Mouse (Mus musculus): Measurements from ENCODE around the gene Ttc7b.

Gene Ttc7b

DNA sequence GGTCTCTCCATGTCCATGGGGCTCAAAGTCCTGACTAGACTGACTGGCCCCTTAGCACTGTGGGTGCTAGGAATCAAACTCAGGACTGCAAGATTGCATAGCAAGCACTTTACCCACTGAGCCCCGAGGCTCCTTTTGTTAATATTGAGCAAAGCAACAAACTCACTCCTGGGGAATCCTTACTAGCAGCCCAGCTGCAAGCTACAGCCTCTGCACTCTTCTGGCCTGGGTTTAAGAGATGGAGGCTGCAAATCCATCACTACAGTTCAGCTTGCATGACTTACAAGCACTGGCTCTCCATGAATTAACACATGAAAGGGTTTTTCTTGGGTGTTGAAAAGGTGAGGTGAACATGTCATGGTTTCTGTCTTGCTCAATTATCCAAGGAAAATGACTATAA is 142.8 kb downstream of the Ttc7b start:
- DNase-seq, result no peak

DNA sequence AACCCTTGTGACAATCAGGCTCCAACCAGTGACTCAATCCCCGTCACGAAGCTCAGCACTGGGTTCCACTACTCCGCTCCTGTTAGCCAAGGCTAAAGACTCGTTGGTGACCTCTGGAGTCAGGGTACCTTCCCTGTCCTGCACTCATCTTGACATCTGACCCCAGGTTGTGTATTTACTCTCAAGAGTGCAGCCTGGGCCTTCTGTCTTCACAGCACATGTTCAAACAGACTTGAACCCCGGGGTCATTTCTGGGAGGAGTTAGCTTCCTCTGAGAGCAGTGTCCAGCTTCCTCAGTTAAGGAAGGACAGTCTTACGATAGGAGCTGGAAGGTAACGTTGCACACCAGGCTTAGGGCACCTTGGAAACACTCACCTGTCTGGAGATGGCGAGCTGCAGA is 144.8 kb downstream of the Ttc7b start:
- DNase-seq, result no peak

DNA sequence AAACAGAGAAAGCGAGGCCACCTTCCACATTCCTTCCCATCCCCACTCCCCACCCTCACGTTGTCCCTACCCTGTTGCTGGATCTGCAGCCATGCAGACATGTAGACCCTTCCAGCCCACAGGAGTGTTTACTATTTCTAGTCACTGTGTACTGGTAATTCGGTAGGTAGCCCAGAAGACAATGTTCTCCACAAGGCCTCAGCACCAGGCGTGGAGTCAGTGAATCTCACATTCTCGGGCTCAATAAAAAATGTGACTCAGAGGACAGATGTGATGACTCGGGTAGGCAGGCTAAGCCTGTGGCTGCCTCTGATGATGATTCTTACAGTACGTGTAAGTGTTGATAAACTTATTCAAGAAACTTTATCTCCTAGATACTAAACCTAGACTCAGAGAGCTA is 147.8 kb downstream of the Ttc7b start:
- no peak for DNase-seq

DNA sequence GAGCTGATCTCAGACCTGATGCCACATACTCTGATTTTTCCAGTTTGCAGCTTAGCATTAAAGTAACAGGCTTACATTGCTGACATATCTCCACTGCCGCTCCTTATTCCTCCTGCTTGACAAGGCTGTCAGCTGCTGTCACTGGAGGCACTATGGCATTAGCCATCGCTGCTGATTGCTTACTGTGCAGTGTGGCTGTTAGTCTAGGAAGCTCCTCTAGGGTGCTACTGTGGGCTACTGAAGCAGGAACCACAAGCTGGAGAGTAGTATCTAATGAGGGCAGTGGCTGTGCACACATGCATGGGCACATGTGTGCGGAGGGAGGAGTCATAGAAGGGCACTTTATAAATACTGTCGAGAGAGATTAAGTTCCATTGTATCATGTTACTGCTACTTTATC is 148.6 kb downstream of the Ttc7b start:
- DNase-seq, result no peak

DNA sequence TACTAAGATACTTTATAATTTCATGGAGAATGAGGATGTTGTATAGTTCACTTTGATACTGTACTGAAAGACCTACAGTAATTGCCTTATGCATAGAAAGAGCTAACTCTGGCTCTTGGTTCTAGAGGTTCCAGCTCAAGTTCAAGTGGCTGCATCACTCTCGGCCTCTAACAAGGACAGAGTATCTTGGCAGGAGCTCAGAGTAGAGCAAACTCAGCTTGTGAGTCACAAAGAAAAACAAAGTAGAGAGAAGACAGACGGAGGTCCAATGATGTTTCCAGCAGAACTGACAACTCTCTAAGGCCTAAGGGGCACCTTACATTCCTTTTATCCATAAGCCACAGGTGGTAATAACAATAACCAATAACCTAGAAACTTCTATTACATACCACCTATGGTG is 150.8 kb downstream of the Ttc7b start:
- no peak for DNase-seq

DNA sequence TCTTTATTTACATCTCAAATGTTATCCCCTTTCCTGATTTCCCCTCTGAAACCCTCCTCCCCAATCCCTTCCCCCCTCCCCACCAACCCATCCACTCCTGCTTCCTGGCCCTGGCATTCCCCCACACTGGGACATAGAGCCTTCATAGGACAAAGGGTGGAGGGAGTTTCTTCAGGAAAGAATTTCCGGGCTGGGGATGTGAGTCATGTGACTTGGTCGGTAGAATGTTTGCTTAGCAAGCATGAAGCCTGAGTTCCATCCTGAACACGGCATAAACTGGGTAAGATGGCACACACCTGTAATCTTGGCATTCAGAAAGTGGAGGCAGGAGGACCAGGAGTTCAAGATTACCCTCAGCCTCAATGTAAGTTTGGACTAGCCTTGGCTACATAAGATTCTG is 151.4 kb downstream of the Ttc7b start:
- DNase-seq, result no peak

DNA sequence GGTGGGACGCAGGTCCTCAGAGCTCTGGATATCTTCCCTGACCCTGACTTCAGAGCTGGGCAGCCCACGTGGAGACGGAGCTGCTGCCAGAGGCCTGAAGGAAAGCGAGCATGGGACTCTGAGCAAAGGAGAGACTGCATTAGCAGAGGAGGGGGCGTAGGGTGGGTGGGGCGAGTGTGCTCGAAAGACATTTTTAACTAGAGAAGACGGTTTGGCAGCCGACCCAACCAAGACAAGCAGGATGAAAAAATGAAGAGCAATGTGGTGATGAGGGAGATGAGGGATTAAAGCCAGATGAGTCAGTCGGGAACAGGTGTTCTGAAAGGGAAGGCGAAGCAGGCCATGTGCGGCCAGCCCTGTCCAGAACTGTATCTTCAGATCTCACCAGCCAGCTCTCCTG is 159.3 kb downstream of the Ttc7b start:
- DNase-seq, result no peak

DNA sequence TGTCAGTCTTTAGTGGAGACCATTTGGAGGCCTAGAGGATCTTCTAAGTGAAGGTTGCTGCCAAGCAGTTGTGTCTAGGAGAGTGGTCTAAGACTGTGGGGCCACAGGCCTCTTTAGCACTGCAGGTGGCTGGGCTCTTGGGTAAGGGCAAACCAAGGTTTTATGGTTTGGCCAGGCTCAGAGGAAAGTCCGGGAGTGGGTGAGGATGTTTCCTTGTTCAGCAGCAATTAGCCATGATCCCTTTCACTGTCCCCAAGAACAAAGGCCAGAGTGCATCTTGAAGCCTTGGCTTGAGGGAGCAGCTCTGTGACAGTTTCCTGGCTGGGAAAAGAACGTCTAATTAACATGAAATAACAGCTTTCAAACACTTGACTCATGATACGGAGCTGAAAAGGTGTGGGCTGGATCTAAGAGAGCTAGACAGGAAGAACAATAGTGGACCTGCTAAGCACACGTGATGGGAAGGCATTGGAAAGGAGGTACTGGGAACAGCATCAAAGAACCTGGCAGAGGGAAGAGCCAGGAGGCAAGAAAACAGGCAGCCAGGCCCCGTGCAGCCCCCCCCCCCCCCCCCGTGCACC is 162.5 kb downstream of the Ttc7b start:
- DNase-seq, result no peak

DNA sequence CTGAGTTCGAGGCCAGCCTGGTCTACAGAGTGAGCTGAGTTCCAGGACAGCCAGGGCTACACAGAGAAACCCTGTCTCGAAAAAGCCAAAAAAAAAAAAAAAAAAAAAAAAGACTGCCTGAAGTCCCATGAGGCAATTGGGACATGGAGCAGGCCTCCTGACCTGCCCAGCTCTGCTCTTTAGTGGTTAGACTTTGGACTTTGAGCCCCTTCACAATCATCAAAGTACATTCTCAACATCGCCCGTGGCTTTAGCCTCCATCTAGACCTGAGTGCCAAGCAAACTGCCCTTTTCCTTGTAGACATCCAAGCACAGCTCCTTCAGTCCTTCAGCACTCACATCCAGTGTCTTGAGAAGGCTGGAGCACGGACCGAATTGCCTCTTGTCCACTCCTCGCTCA is 164.2 kb downstream of the Ttc7b start:
- no peak for DNase-seq

DNA sequence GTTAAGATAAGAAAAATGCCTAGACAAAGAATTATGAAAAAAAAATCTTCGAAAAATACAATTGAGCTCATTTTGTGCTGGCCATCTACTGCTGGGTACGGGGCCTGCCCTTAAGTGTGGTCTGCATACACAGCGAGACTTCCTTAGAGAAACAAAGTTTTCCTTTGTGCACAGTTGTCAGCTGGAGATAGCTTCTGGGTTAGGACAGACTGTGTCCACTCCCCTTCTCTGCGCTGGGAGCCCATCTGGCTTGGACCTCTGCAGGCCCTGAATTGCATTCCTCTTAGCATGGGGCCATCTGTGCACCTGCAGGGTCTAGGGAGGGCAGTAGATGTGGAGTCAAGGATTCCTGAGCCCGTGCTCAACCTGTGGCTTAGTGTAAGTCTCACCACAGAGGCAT is 165.1 kb downstream of the Ttc7b start:
- no peak for DNase-seq

DNA sequence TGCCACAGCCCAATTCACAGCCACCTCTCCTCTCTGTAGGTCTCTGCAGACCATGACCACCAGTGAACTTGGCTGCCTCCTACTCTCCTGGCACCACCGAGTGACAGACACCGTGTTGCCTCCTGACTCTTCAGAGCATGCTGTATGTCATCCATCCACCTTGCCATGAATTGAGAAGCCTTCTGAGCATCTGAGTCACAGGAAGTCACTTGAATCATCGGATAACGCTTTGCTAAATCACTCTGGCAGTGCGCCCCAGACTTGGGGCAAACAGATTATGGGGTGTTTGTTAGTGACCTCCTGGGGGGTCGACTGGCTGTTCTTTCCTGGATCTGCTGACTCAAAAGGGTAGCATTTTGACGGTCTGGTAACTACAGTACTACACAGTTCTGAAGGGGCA is 166.7 kb downstream of the Ttc7b start:
- no peak for DNase-seq

DNA sequence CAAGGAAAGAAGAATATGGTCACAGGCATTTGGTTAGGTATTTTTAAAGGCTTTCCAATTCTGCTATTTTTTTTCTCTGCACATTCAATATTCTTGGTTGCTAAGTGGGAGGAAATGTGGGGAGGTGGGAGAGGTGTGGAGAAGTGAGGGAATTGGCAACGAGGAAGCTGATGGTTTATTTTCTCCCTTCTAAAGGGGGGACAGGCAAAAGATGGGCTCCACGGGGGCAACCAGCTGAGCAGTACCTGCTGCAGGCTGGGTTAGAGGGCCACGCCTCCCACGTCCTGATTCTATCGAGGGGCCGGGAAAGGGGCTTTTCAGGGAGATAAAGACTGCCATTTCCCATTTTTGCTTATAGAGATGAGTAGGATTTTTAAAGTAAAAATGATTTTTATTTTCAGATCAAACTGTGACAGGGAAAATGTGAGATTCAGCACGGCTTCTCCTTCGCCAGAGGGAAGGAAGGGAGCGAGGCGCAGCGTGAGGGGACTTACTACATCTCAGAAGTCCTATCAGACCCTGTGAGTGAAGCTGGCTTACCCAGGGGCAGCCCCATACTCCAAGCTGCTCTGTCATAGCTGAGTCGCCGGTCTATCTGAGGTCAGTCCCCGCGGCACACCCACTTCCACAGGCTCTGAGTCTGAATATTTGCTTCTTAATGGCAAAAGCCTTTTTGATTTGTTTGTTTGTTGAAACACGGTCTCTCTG is 167.4 kb downstream of the Ttc7b start:
- no peak for DNase-seq

DNA sequence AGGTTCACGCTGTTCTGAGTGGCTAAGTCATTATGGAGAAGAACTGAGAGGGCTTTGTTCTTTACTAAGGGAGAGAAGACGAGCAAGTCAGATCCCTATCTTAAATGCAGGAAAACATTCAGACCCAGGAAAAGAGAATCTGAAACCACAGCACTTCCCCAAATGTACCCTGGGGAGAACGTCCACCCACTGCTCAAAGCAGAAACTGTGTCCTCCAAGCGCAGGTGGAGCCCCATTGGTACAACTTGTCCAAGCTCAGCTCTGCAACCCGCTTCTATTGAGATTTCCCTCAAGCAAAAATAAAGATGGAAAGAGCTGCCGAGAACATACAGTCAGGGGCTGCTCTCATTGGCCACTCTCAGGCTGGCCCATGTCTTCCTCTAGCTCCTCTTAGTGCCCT is 168.5 kb downstream of the Ttc7b start:
- no peak for DNase-seq

DNA sequence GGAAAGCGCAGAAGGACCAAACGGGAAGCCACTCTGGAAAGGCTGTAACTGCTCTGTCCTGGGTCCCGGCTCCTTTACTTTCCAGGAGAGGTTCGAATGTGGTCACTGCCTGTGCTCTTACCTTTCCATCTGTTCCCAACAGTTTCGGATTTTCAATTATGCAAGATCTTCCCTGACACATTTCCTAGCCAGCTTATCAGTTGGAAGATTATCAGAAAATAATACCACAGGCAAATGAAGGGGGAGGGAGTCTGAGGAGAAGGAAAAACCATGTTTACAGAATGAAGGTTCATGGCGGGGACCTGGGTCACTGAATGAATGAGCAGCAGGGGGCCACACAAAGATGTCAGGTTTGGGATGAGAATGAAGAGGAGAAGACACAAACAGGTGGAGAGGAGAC is 177.1 kb downstream of the Ttc7b start:
- no peak for DNase-seq

DNA sequence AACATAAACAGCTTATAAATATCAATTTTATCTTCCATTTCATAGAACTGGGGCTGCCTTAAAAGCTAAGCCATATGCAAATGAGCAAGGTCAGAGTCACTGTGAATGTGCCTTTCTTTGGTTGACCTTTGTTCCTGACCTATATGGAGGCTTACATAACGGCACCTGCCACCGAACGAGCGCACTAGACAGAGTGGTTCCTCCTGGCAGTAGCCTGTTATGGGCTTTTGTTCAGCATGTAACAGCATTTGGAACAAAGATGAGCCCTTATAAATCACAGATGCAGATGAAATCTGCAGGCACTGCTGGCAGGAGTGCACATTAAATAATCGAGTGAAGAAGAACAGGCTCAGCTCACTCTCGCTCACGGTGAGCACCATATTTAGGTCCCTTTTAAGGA is 179.0 kb downstream of the Ttc7b start:
- DNase-seq, result no peak

DNA sequence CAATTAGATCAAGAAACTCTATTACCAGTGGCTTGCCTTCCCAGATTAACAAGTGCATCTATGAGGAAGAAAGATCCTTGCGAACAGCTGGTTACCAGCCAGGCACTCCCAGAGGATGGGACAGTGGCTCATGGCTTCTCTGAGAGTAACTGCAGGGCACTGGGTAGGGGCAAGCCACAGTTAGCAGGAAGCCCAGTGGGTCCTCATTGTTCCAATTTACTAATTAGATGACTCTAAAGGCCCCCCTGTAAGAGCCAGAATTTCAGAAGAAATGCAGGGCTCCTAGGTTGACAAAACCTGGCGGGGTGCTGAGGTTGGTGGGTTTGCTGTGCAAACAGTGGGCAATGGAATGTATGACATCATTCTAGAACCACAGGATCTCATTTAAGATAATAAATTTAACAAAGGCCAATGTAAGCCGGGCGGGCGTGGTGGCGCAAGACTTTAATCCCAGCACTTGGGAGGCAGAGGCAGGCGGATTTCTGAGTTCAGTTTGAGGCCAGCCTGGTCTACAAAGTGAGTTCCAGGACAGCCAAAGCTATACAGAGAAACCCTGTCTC is 179.6 kb downstream of the Ttc7b start:
- no peak for DNase-seq

DNA sequence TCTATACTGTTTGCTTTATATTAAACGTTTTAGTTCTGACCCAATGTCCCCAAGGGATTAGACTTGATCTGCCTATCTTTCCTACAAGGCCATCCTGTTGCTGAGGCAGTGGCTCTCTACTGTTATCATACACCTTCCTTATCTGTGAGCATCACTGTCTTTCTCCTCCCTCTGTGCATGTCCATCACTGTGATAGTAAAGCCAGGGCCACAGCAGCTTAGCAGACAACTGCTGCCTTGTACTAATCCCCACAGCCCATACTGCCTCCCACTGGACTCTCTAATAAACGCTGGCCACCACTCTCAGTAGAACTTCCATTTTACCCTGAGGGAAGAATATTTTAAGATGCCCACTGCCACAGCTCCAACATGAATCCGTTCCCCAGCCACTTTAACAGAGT is 182.6 kb downstream of the Ttc7b start:
- DNase-seq, result no peak

DNA sequence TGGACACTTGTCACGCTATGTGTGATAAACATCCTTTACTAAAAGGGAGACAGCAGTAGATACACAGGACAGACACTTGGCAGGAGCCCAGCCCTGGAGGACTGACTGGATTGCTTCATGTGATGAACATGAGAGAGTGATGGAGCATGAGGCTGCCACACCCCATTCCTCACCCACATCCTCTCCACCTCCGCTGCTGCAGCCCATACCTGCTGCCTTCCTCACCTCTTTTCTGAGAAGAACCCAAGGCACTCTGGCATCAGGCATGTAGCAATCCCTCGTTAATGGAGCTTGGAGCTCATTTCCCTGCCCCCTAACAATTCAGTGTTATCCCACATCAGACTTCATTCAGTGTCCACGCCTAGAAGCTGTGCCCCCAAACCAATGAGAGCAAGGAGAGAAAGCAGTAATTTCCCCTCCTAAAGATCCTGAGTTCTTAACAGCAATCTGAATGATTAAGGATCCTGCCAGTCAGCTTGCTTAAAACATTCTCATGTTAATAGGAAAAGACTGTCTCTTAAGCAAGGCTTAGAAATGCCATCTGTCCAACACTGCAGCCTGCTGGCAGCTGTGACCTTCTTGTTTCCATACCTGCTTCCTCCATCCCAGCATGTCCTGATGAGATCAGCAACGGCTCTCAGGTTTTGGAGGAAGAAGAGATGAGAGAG is 183.1 kb downstream of the Ttc7b start:
- no peak for DNase-seq

DNA sequence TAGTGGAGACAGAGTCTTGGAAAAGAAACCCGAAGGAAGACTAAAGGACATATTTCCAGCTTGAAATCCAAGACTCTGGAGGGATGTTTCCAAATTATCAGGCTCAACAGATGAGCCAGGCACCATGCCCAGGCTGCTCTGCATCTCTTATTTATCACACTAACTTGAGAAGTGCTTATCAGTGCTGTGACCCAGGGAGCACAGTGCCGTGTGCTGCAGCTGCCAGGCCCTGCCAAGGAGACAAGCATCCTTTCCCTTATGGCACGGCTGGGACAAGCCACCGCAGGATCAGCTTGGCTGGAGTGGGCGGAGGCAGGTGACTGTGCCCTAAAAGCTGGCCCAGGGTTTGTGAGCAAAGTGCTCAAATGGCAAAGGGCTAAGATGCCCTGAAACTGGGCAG is 184.4 kb downstream of the Ttc7b start:
- DNase-seq, result no peak

DNA sequence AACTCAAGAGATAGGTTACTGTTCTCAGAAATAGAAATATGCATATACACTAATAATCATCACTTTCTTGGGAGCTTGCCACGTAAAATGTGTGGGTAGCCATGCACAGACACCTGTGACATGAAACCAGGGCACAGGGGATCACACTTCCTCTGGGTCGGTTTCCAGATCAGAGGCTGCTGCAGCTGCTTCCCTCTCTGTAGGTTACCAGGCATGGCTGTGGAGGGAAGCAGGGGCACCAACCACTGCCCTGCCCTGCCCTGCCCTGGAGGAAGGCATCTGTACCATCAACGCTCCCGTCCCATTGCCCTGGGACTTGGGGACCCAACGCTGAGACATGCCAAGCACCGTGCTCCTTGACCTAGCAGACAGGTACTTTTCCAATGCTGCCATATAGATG is 188.8 kb downstream of the Ttc7b start:
- DNase-seq, result peak; percentile 56 to 77

DNA sequence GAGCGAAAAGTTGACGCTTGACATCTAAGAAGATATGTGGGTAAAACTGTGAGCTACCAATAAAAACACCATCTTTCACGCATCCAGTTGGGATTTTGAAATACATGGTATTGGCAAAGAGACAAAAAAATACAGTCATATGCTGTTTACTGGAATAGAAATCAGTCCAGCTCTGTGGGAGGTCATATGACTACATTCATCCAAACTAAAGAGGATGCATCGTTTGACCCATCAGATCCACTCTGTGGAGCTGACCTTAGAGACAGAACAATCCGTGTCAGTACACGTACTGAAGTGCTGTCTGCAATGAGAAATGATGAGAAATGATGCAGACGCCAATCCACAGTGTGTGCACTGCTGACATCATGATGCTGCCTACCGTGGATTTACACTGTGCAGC is 190.4 kb downstream of the Ttc7b start:
- no peak for DNase-seq

DNA sequence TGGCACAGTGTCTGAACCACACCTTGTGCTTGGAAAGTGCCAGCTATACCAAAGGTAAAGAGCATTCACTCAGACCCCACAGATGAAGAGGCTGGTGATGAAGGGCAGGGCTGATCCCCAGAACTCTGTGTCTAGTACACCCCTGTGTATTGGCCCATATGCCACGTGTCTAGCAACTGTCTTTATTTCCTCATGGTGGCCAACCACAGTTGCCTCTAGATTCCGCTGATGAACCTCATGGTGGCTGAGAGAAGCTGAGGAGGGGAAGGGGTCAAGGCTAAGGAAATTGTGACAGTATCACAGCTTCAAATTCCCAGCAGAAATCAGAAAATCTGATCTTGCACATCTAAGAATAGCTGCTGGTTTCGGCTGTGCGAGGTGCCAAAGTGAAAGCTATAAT is 191.6 kb downstream of the Ttc7b start:
- no peak for DNase-seq

DNA sequence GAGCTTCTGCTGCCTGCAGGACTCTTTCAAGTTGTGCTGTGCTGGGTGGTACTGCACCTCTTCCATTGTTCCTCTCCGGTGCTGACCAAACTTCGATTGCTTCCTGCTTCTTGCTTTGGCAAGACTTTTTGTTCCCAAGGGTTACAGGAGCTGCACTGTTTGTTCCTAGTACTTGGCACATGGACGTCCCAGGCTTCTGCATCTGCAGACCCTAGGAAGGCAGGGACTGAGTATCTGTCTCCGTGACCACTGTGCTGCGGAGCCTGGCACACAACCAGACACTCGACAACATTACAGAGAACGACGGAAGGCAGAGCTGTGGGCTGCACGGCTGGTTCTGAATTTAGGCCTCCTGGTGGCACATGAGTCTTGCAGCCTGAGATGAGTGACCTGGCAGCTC is 192.1 kb downstream of the Ttc7b start:
- no peak for DNase-seq

DNA sequence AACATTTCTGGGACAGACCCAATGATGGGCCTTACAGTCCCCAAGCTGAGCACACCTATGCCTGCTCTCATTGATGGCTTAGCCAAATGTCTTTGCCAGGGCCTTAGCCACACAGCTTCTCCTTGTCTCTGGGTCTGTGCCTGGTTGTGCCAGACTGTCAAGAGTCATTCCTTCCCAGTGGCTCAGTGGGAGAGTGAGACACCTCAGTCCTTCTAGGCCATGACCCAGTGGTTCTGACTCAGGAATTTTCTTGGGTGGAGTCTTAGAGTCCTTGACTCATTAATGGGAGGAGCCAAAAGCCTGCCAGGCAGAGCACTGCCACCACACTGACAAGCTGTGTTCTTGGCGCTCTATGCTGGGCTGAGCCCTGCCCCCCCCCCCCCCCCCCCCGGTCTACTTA is 193.9 kb downstream of the Ttc7b start:
- no peak for DNase-seq

All from thymus, postnatal 36 days (tissue).